Mouse (Mus musculus) megakaryocyte, embryonic 14.5 days (primary cell): Measurements from ENCODE around the gene Ccdc85b. TPM values are rescaled to one million over a fixed set of nuclear protein-coding genes. Genes with fewer than 3 reads are reported as not detected.

Source experiments
- H3K27me3 ChIP-seq: replicated peaks from 2 replicates; pipeline ENCODE3; 2012; ENCODE audit warnings: inconsistent platforms
- H3K36me3 ChIP-seq: replicated peaks from 2 replicates; pipeline ENCODE3; 2012; ENCODE audit warnings: low read length, inconsistent platforms, mixed read lengths
- H3K4me1 ChIP-seq: 2 replicates; pipeline ENCODE4 v1.6.1; 2012; ENCODE audit warnings: inconsistent platforms
- H3K4me3 ChIP-seq: replicated peaks from 2 replicates; pipeline ENCODE3; 2012; ENCODE audit warnings: moderate library complexity, mild to moderate bottlenecking, inconsistent platforms
- H3K9me3 ChIP-seq: 2 replicates; pipeline ENCODE4 v1.6.1; 2012; ENCODE audit warnings: inconsistent platforms
- FLI1 ChIP-seq: IDR thresholded peaks from 2 replicates; pipeline ENCODE4 v1.6.1; 2012; ENCODE audit warnings: low read length, inconsistent platforms, mixed read lengths
- GATA1 ChIP-seq: IDR thresholded peaks from 3 replicates; pipeline ENCODE4 v1.6.1; 2012; ENCODE audit warnings: mixed read lengths, low read length, inconsistent platforms, borderline replicate concordance
- polyA plus RNA-seq: library from polyadenylated mRNA; stranded (reverse); fragments of >175 nt; gene quantifications from 2 replicates; pipeline ENCODE4 v1.2.3, GENCODE M21; 2012; ENCODE audit warnings: low replicate concordance; ENCODE audit not compliant: insufficient read depth

The Ccdc85b gene
- polyA plus RNA-seq, 1 experiment, result 12.3 TPM

DNA sequence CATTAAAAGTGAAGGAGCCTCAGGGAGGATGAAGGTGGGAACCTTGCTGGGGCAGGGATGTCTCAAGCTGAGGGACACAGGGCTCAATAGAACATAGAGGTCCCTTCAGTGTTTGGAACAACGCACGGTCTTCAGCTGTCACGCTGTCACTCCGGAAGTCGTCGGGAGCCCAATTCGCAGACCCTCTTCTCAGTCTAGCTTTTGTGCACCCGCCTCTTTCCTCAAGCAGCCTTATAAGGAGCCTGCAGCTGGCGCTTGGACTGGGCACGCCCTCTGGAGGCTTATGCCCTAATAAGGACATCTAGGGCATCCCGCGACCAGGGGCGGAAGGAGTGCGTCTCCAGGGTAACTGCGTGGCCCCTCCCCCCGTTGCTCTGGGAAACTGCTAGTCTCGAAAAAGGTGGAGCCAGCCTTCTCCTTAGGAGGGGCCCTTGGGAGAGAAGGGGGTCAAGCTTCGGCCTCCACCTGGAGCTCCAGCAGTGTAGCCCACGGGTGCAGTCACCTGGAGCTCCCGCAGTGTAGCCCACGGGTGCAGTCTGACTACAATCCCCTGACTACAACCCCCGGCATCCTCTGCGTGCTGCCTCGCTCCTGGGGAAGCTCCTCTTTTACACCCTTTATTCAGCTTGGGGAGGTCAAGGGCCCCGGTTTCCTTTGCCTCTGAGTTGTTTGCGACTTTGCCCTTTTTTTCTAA is 31.3 kb upstream of the Ccdc85b start:
- Histone ChIP-seq H3K9me3 (no peaks in the 10 kb centered on the region), H3K36me3 (peaks cover 52% of the 10 kb centered on the region), H3K4me3 (peak overlapping the region; percentile 93), H3K27me3 (no peaks in the 10 kb centered on the region), H3K4me1 (peaks cover 69% of the 10 kb centered on the region)
- TF ChIP-seq FLI1, result no peak
- no peak for TF ChIP-seq GATA1

DNA sequence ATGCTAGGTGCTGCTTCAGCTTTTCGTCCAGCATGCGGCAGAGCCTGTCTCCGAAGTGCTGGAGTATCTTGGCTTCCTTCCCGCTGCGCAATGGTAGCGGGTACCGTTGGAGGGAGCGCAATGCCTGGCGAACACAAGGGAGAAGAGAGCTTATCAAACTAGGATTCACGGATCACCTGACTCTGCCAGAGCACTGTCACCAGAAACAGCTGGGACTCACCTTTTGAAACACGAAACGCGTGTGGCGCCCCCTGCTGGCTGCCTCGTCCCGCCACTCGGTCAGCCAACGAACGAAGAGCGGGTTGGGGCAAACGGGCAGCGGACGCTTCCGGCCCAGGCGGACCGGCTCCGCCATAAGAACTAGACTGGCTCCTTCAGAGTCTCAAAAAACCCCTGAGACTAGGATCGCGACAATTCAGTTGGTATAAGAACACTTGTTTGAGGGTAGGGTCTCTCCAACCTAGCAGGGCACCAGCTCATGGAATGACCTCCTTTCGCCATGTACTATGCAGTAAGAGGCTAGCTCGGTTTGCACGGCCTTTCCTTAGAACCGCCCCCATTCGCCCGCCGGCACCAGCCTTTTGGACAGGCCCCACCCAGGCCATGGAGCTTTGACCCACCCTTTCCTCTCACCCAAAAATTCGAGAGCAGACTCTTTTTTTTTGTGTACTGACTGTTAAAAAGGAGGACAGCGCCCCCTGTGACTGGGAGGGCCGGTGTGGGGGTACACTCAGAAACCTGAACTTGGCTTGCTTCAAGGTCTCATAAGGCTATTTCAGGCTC is 30.3 kb upstream of the Ccdc85b start, which contains the start of gene Mus81:
Gene Mus81 (minus strand): TSS at position 635 of the 783 bp plus-strand sequence.
- H3K9me3 ChIP-seq, result no peaks in the 10 kb centered on the region
- peaks cover 58% of the 10 kb centered on the region for H3K4me1 ChIP-seq
- H3K36me3 ChIP-seq, result peaks cover 53% of the 10 kb centered on the region
- H3K27me3 ChIP-seq, result no peaks in the 10 kb centered on the region
- H3K4me3 ChIP-seq, result peak within 1 kb of the TSS; percentile 93
- TF ChIP-seq GATA1, result no peak
- no peak for TF ChIP-seq FLI1

DNA sequence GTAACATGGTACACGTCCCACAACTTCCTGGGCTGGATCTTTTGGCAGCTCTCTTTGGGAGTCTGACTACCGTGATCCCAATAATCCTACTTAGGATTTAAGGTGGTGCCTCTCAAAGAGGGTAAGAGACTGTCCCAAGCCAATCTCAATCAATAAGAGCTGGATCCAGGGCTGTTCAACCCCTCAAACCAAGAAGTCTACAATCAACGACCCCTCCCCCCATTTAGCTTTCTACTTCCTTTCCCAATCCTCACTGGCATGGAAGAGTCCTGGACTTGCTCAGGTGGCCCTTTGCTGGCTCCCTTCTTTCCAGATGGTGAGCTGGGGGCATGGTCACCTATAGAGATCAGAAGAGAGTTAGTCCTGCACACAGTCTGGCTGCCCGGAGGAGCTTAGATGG is 29.1 kb upstream of the Ccdc85b start:
- H3K4me1 ChIP-seq, result peaks cover 46% of the 10 kb centered on the region
- TF ChIP-seq GATA1 (no peak), FLI1 (no peak)
- no peaks in the 10 kb centered on the region for H3K9me3 ChIP-seq
- no peaks in the 10 kb centered on the region for H3K27me3 ChIP-seq
- H3K4me3 ChIP-seq, result no peak overlapping the region
- peaks cover 53% of the 10 kb centered on the region for H3K36me3 ChIP-seq

DNA sequence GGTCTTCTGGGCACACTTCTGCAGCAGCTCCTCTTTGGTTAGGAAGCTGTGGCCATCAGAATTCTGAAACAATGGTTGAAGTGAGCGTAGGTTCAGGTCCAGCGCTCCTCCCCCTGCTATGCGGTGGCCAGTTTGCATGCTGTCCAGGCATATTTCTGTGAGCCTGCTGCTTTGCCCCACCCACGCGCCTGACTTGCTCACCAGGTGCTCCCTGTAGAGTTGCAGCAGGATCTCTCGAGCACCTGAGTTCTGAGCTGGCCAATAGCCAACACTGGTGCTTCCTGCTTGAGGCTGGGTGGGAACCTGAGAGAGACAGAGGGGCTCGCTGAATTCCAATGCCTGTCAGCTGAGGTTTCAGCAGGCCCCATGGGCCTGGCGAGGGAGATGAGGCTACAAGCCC is 28.6 kb upstream of the Ccdc85b start:
- H3K27me3 ChIP-seq, result no peaks in the 10 kb centered on the region
- no peaks in the 10 kb centered on the region for H3K9me3 ChIP-seq
- TF ChIP-seq FLI1 (no peak), GATA1 (no peak)
- peaks cover 46% of the 10 kb centered on the region for H3K4me1 ChIP-seq
- H3K4me3 ChIP-seq, result no peak overlapping the region
- peaks cover 55% of the 10 kb centered on the region for H3K36me3 ChIP-seq

DNA sequence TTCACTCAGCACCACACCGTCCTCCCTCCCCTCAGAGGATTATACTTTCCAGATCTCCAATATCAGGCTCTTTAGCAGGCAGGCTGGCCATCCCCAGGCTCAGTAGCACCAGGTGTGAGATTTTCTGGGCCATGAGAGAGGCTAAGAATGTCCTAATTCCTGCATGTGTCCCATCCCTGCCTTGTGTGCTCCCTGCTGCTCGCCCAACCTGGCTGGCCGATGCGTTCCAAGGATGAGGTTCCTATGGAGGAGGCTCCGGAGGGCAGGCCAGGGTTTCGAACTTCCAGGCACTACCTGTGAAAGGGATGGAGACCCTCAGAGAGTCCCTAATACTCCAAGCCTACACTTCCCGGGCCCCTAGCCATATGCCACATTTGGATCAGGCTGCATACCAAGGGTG is 28.1 kb upstream of the Ccdc85b start:
- TF ChIP-seq FLI1 (no peak), GATA1 (no peak)
- H3K36me3 ChIP-seq, result peaks cover 55% of the 10 kb centered on the region
- peaks cover 46% of the 10 kb centered on the region for H3K4me1 ChIP-seq
- no peaks in the 10 kb centered on the region for H3K9me3 ChIP-seq
- no peaks in the 10 kb centered on the region for H3K27me3 ChIP-seq
- no peak overlapping the region for H3K4me3 ChIP-seq

DNA sequence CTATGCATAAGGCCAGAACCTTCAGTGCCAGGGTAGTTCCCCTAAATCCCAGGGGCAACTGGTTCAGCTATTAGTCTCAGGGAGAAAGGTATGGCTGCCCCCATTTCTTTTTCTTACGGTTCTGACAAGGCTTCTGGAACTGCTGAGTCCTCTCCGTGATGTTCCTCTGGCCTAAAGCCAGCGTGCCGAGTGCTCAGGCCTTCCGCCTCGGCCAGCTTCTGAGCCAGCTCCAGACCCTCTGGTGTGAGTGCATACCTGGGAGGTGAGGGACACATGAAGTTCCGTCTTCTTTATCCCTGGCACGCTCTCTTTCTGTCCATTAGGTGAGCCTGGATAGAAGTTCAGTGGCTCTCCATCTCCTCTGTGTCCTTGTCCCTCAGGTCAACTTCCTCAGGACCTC is 27.7 kb upstream of the Ccdc85b start:
- Histone ChIP-seq H3K36me3 (peaks cover 55% of the 10 kb centered on the region), H3K4me1 (peaks cover 46% of the 10 kb centered on the region), H3K9me3 (no peaks in the 10 kb centered on the region), H3K4me3 (no peak overlapping the region), H3K27me3 (peaks cover under 1% of the 10 kb centered on the region)
- no peak for TF ChIP-seq FLI1
- no peak for TF ChIP-seq GATA1

DNA sequence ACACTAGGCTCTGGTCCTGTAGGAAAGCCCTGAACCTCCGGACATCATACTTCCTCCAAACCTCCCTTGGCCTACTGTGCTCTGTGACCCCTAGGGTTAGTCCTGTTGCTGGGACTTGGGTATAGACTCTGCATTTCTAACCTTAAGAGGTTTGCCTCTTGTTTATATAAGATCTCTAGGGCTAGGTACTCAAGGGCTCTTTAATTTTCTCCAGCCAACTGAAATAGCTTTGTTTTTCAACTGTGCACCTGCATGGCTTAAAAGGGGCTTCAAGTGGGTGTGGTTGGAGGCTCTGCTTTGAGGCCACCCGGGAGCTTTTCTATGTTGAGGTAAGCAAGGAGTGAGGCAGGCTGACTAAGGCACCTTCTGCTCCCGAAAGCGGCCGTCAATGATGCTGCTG is 26.8 kb upstream of the Ccdc85b start:
- H3K36me3 ChIP-seq, result peaks cover 55% of the 10 kb centered on the region
- H3K27me3 ChIP-seq, result peaks cover 8% of the 10 kb centered on the region
- TF ChIP-seq FLI1, result no peak
- TF ChIP-seq GATA1, result no peak
- H3K9me3 ChIP-seq, result no peaks in the 10 kb centered on the region
- H3K4me1 ChIP-seq, result peaks cover 42% of the 10 kb centered on the region
- H3K4me3 ChIP-seq, result no peak overlapping the region

DNA sequence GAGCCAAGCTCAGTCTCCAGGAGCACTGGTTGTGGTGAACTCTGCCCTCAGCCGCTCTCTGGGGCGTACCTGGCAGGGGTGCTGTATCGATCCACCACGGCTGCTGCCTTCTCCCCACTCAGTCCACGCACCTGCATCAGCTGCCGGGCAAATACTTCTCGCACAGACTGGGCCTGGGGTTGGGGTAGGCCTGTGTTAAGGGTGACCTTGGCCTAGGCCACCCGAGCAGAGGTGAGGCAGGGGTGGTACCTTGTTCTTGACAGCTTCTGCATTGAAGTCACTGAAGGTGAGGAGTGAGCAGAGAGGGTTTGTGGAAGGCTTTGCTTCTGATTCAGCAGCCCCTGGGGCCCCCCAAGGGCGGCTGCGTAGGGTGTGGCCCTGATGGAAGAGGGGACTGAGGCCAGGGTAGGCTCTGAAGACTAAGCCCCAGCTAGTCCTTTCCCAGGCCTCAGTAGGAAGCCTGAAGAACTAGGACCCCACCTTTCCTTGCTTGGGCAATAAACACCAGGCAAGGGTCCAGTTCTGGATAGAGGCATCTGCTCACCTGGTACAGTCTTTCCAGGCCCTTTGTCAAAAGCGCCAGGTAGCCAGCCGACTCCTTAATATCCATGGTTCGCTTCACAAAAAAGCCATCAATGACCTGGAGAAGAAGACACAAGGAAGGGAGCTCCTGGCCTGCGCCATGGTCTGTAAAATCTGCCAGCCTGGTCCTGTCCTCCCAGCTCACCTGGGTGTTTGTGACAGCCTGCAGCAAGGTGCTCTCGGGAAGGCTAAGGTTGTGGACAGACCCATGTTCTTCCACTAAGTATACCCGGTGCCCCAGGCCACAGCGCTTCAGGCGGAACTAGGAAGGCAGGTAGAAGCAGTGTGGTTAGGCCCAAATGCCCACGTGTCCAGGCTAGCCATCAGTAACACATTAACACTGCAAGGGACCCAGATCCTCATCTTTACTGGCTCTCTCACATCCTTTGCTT is 26.0 kb upstream of the Ccdc85b start:
- Histone ChIP-seq H3K9me3 (no peaks in the 10 kb centered on the region), H3K27me3 (peaks cover 11% of the 10 kb centered on the region), H3K36me3 (peaks cover 55% of the 10 kb centered on the region), H3K4me1 (peaks cover 35% of the 10 kb centered on the region), H3K4me3 (no peak overlapping the region)
- no peak for TF ChIP-seq FLI1
- TF ChIP-seq GATA1, result no peak

DNA sequence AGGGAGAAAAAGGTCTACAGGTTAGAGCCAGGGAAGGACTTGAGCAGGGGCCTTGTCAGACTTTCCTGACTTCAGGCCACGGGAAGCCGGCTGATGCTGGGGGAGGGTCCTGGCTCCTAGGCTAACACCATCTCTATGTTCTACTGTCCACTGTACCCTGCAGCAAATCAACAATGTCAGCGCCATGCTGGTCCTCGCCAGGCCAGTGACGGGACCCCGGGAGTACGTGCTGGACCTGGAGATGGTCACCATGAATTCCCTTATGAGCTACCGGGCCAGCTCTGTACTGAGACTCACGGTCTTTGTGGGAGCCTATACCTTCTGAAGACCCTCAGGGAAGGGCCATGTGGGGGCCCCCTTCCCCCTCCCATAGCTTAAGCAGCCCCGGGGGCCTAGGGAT is 23.7 kb upstream of the Ccdc85b start:
- Histone ChIP-seq H3K4me3 (no peak overlapping the region), H3K36me3 (peaks cover 48% of the 10 kb centered on the region), H3K27me3 (peaks cover 20% of the 10 kb centered on the region), H3K4me1 (peaks cover 21% of the 10 kb centered on the region), H3K9me3 (no peaks in the 10 kb centered on the region)
- TF ChIP-seq FLI1 (no peak), GATA1 (no peak)
